ENCODE assay signal across 19 mouse cellular contexts in the genomic region with DNA sequence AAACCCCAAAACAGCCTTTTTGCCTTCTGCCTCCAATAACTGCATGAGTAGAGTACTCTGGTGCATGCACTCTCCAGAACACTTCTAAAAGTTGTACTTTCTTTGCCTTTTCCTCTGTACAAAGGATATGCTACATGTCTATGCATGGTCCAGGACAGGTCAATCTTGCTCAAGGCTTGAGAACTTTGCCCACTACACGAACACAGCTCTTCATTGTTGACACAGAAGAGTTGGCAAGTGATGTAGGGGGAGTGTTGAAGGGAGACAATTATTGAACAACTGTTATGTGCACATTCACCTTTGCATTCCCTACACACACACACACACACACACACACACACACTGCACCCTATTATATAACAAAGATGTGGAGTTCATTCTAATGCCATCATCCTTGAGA.
"Had no signal": no experiment of that assay in that cellular context is flagged by ENCODE, and none has a peak within 500 bp of the region (broad histone marks: within the 10 kb centered on the region; RNA-seq: fewer than 3 reads in every experiment).

No protein-coding gene starts in this region.

- H3K27ac ChIP-seq: midbrain, embryonic 10.5 days; midbrain, embryonic 12.5 days; neural tube, embryonic 13.5 days; neural tube, embryonic 15.5 days had no signal

- H3K9ac ChIP-seq: lung, embryonic 14.5 days; midbrain, embryonic 12.5 days; neural tube, embryonic 13.5 days; neural tube, embryonic 15.5 days had no signal

- H3K27me3 ChIP-seq: midbrain, embryonic 12.5 days; neural tube, embryonic 13.5 days; neural tube, embryonic 15.5 days had no signal

- ATAC-seq: midbrain, embryonic 16.5 days had no signal

- H3K36me3 ChIP-seq: midbrain, embryonic 10.5 days; midbrain, embryonic 12.5 days; neural tube, embryonic 13.5 days; neural tube, embryonic 15.5 days had no signal

- H3K4me2 ChIP-seq: lung, embryonic 14.5 days; midbrain, embryonic 12.5 days; neural tube, embryonic 13.5 days; neural tube, embryonic 15.5 days had no signal

- H3K4me3 ChIP-seq: midbrain, embryonic 10.5 days; midbrain, embryonic 12.5 days; myocyte; neural tube, embryonic 13.5 days; neural tube, embryonic 15.5 days had no signal

- H3K9me3 ChIP-seq: midbrain, embryonic 10.5 days; midbrain, embryonic 12.5 days; neural tube, embryonic 13.5 days; neural tube, embryonic 15.5 days had no signal

- DNase-seq: lung, adult 18-20 months; lung, embryonic 14.5 days; lung, postnatal 10 days; lung, postnatal 4 days; midbrain, embryonic 14.5 days; retina, postnatal 1 day; right cerebral cortex, adult 18-20 months; right cerebral cortex, postnatal 25 days; right cerebral cortex, postnatal 4 days; spleen, adult 18-20 months; thymus, adult 18-20 months; thymus, postnatal 14 days; thymus, postnatal 36 days had no signal
